Mouse (Mus musculus) bone marrow macrophage, adult 2 months (primary cell): ENCODE measurements around the gene Dip2b. TPM values are rescaled to one million over a fixed set of nuclear protein-coding genes. Genes with fewer than 3 reads are reported as not detected.

ENCODE experiments used
- H3K27ac ChIP-seq: 2 replicates; pipeline ENCODE4 v1.5.1; 2012; ENCODE audit warnings: low read depth, low read length; ENCODE audit not compliant: insufficient read depth
- H3K4me1 ChIP-seq: 2 replicates; pipeline ENCODE4 v1.6.1; 2012; ENCODE audit warnings: low read length; ENCODE audit not compliant: control insufficient read depth, insufficient read depth
- H3K4me3 ChIP-seq: 2 replicates; pipeline ENCODE4 v1.5.1; 2012; ENCODE audit warnings: mild to moderate bottlenecking, low read length, moderate library complexity; ENCODE audit not compliant: insufficient read depth
- CTCF ChIP-seq: IDR thresholded peaks from 2 replicates; pipeline ENCODE4 v1.5.1; 2012; ENCODE audit warnings: low read depth, mild to moderate bottlenecking, low read length, moderate library complexity
- POLR2A ChIP-seq: IDR thresholded peaks from 2 replicates; pipeline ENCODE4 v1.6.1; 2012; ENCODE audit warnings: mild to moderate bottlenecking, low read depth, low read length, borderline replicate concordance
- polyA plus RNA-seq: library from polyadenylated mRNA; stranded (reverse); fragments of >200 nt; gene quantifications from 2 replicates; pipeline ENCODE4 v1.2.4, GENCODE M21; 2012; ENCODE audit not compliant: missing spikeins, insufficient read depth, insufficient read length

Dip2b gene
- polyA plus RNA-seq, result 26.2 and 33.0 TPM in 2 replicates

GRCm38 (mm10) chr15:100038470-100038971 is at the start of gene Dip2b:
TSS of gene Dip2b (plus strand) at chr15:100038664.
- TF ChIP-seq POLR2A (0 out of 2 replicates have a peak, but pooled peaks have one; percentile 23), CTCF (no peak; the same call in 1 of the 2 replicates)
- Histone ChIP-seq H3K4me1 (peaks cover 21% of the 10 kb centered on the region), H3K27ac (peak within 1 kb of the TSS; percentile 98), H3K4me3 (peak within 1 kb of the TSS; percentile 91)

- H3K4me3 ChIP-seq, result no peak overlapping the region
- H3K4me1 ChIP-seq, result 0 out of 2 replicates have a peak, but pooled peaks cover under 1% of the 10 kb centered on the region
- H3K27ac ChIP-seq, result no peak overlapping the region
- no peak for TF ChIP-seq POLR2A
- TF ChIP-seq CTCF, result no peak
Measured at GRCm38 (mm10) chr15:99993100-99993499, 45.4 kb upstream of the Dip2b start.

- Histone ChIP-seq H3K27ac (no peak overlapping the region), H3K4me3 (no peak overlapping the region), H3K4me1 (peaks cover 6% of the 10 kb centered on the region)
- TF ChIP-seq CTCF, result no peak
- TF ChIP-seq POLR2A, result no peak
Measured at GRCm38 (mm10) chr15:99997114-99997804, 41.2 kb upstream of the Dip2b start.

- H3K4me3 ChIP-seq, result no peak overlapping the region
- TF ChIP-seq CTCF (no peak), POLR2A (no peak)
- H3K4me1 ChIP-seq, result peaks cover 6% of the 10 kb centered on the region
- H3K27ac ChIP-seq, result no peak overlapping the region
Measured at GRCm38 (mm10) chr15:99999390-99999789, 39.1 kb upstream of the Dip2b start.

- no peaks in the 10 kb centered on the region for H3K4me1 ChIP-seq
- no peak overlapping the region for H3K4me3 ChIP-seq
- H3K27ac ChIP-seq, result no peak overlapping the region
- TF ChIP-seq POLR2A (no peak), CTCF (no peak)
Measured at GRCm38 (mm10) chr15:100004677-100005273, 33.7 kb upstream of the Dip2b start.

GRCm38 (mm10) chr15:100006180-100006579 is 32.3 kb upstream of the Dip2b start:
- Histone ChIP-seq H3K27ac (no peak overlapping the region), H3K4me1 (no peaks in the 10 kb centered on the region), H3K4me3 (no peak overlapping the region)
- TF ChIP-seq CTCF (no peak), POLR2A (no peak)

- Histone ChIP-seq H3K4me1 (no peaks in the 10 kb centered on the region), H3K27ac (no peak overlapping the region), H3K4me3 (no peak overlapping the region)
- TF ChIP-seq CTCF (no peak), POLR2A (no peak)
Measured at GRCm38 (mm10) chr15:100018280-100018899, 20.1 kb upstream of the Dip2b start.

GRCm38 (mm10) chr15:100021175-100021574 is 17.3 kb upstream of the Dip2b start:
- no peaks in the 10 kb centered on the region for H3K4me1 ChIP-seq
- TF ChIP-seq CTCF, result no peak
- TF ChIP-seq POLR2A, result no peak
- no peak overlapping the region for H3K4me3 ChIP-seq
- no peak overlapping the region for H3K27ac ChIP-seq

- H3K4me3 ChIP-seq, result no peak overlapping the region
- TF ChIP-seq CTCF (peak; percentile 54), POLR2A (no peak)
- H3K27ac ChIP-seq, result no peak overlapping the region
- H3K4me1 ChIP-seq, result no peaks in the 10 kb centered on the region; the same call in 1 of the 2 replicates
Measured at GRCm38 (mm10) chr15:100022923-100023322, 15.5 kb upstream of the Dip2b start.
